Mouse (Mus musculus): ENCODE results near the gene Galnt17. TPM values are rescaled to one million over a fixed set of nuclear protein-coding genes. Genes with fewer than 3 reads are reported as not detected.

Galnt17 gene
- not detected for total RNA-seq (2023)

DNA sequence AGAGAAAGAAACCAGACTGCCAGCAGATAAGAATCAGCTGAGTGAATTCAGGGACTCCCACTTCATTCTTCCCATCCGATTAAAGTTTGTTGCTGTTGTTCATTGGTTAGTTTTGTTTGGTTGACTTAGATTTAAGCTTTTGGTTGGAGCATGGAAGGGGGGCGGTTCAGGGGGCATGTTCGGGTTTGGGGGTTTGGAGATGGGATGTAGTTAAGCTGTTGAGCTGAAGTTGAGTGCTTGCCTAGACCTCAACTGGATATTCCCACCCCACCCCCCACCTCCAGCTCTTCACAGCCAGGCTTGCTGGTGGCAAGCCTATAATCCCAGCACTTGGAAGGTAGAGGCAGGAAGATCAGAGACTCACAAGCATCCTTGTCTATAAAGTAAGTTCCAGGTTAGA, at the start of gene Galnt17:
Gene Galnt17, minus strand, starts transcription at position 101 of the 400 bp plus-strand sequence.

All from neutrophil, adult 83 days (primary cell).